Mouse (Mus musculus): Measurements from ENCODE around the gene Zswim2. TPM values are rescaled to one million over a fixed set of nuclear protein-coding genes. Genes with fewer than 3 reads are reported as not detected.

Zswim2 gene
- not detected in 2 replicates for polyA plus RNA-seq (2015; fragmentation: Nextera tagmentation; extraction: Ambion mirVana)

GRCm38 (mm10) chr2:83940931-83941361 is at the start of gene Zswim2:
Gene Zswim2, minus strand, starts transcription at chr2:83941228.

GRCm38 (mm10) chr2:83990253-83990652 is 49.2 kb upstream of the Zswim2 start, which contains the start of gene Gm13691:
Gene Gm13691, plus strand, starts transcription at chr2:83990553.

GRCm38 (mm10) chr2:83984443-83984842 is 43.4 kb upstream of the Zswim2 start, which contains the start of gene Gm13697:
Gene Gm13697, plus strand, starts transcription at chr2:83984743.

GRCm38 (mm10) chr2:83978633-83979032 is 37.6 kb upstream of the Zswim2 start, which contains the start of gene Gm13694:
Gene Gm13694, plus strand, starts transcription at chr2:83978933.

GRCm38 (mm10) chr2:83972823-83973222 is 31.8 kb upstream of the Zswim2 start, which contains the start of gene Gm13696:
Gene Gm13696, plus strand, starts transcription at chr2:83973123.

GRCm38 (mm10) chr2:83967013-83967412 is 26.0 kb upstream of the Zswim2 start, which contains the start of gene Gm13695:
Gene Gm13695, plus strand, starts transcription at chr2:83967313.

GRCm38 (mm10) chr2:83961203-83961602 is 20.2 kb upstream of the Zswim2 start, which contains the start of gene Gm13693:
Gene Gm13693, plus strand, starts transcription at chr2:83961503.

GRCm38 (mm10) chr2:83955393-83955792 is 14.4 kb upstream of the Zswim2 start, which contains the start of gene Gm13698:
Gene Gm13698, plus strand, starts transcription at chr2:83955693.

Other genes with a start within 250 kb of the Zswim2 start
- 37.8 and 40.8 TPM in 2 replicates for gene Itgav, start 216.8 kb downstream of the Zswim2 start, polyA plus RNA-seq (2015; fragmentation: Nextera tagmentation; extraction: Ambion mirVana)
- gene Fam171b, start 128.6 kb downstream of the Zswim2 start, polyA plus RNA-seq (2015; fragmentation: Nextera tagmentation; extraction: Ambion mirVana): 75.7 and 78.6 TPM in 2 replicates
- not detected in 2 replicates for gene Gm13698, start 14.5 kb upstream of the Zswim2 start, polyA plus RNA-seq (2015; fragmentation: Nextera tagmentation; extraction: Ambion mirVana)
- gene Gm13693, start 20.3 kb upstream of the Zswim2 start, polyA plus RNA-seq (2015; fragmentation: Nextera tagmentation; extraction: Ambion mirVana): not detected in 2 replicates
- not detected in 2 replicates for gene Gm13695, start 26.1 kb upstream of the Zswim2 start, polyA plus RNA-seq (2015; fragmentation: Nextera tagmentation; extraction: Ambion mirVana)
- gene Gm13696, start 31.9 kb upstream of the Zswim2 start, polyA plus RNA-seq (2015; fragmentation: Nextera tagmentation; extraction: Ambion mirVana): not detected in 2 replicates
- gene Gm13694, start 37.7 kb upstream of the Zswim2 start, polyA plus RNA-seq (2015; fragmentation: Nextera tagmentation; extraction: Ambion mirVana): not detected in 2 replicates
- gene Gm13697, start 43.5 kb upstream of the Zswim2 start, polyA plus RNA-seq (2015; fragmentation: Nextera tagmentation; extraction: Ambion mirVana): not detected in 2 replicates
- not detected in 2 replicates for gene Gm13691, start 49.3 kb upstream of the Zswim2 start, polyA plus RNA-seq (2015; fragmentation: Nextera tagmentation; extraction: Ambion mirVana)

All from neural tube, postnatal 0 days (tissue).